Mouse (Mus musculus): ENCODE data around the gene Inpp5d.

- TF ChIP-seq CTCF (IDR thresholded peaks at IDR 0.05; ENCODE audit: control insufficient read depth, insufficient read depth, insufficient replicate concordance, low read depth, low read length) (no peak), POLR2A (IDR thresholded peaks at IDR 0.05; ENCODE audit: control insufficient read depth, low read depth, low read length) (no peak)
These were observed 86.2 kb downstream of the Inpp5d start for GRCm38 (mm10) chr1:87706361-87706760.
